Mouse (Mus musculus) liver, adult 2 months (tissue): ENCODE data around the gene Cryga.

Experiments
- CTCF ChIP-seq: fragments of 200-500 bp; IDR thresholded peaks from 2 replicates; pipeline ENCODE4 v1.5.1; 2011; ENCODE audit warnings: low read depth, low read length, control low read depth
- POLR2A ChIP-seq: fragments of 200-500 bp; IDR thresholded peaks from 2 replicates; pipeline ENCODE4 v1.6.1; 2011; ENCODE audit warnings: low read length, control low read depth; ENCODE audit not compliant: insufficient read depth; ENCODE audit errors: extremely low read depth

GRCm38 (mm10) chr1:65132833-65133232 lies 29.7 kb upstream of the Cryga start:
- no peak for TF ChIP-seq POLR2A
- TF ChIP-seq CTCF = no peak
